Mouse (Mus musculus) cortical plate, adult 2 months (tissue): ENCODE results near the gene Lpp. TPM values are rescaled to one million over a fixed set of nuclear protein-coding genes. Genes with fewer than 3 reads are reported as not detected.

ENCODE experiments used
- H3K27ac ChIP-seq: fragments of 200-500 bp; 2 replicates; pipeline ENCODE4 v1.5.1; 2012; ENCODE audit warnings: low read length, control low read depth, inconsistent platforms; ENCODE audit not compliant: insufficient read depth
- H3K4me1 ChIP-seq: fragments of 200-500 bp; 2 replicates; pipeline ENCODE4 v1.6.1; 2011; ENCODE audit warnings: low read length; ENCODE audit not compliant: control insufficient read depth, insufficient read depth
- H3K4me3 ChIP-seq: fragments of 200-500 bp; 2 replicates; pipeline ENCODE4 v1.5.1; 2011; ENCODE audit warnings: mild to moderate bottlenecking, low read length, control low read depth; ENCODE audit not compliant: insufficient read depth
- CTCF ChIP-seq: fragments of 200-500 bp; IDR thresholded peaks from 2 replicates; pipeline ENCODE4 v1.5.1; 2011; ENCODE audit warnings: mild to moderate bottlenecking, control low read depth, low read length; ENCODE audit not compliant: insufficient read depth; ENCODE audit errors: extremely low read depth
- POLR2A ChIP-seq: fragments of 200-500 bp; IDR thresholded peaks from 2 replicates; pipeline ENCODE4 v1.6.1; 2011; ENCODE audit warnings: mild to moderate bottlenecking, low read length, control low read depth; ENCODE audit not compliant: insufficient read depth; ENCODE audit errors: extremely low read depth
- polyA plus RNA-seq: library from polyadenylated mRNA; depleted of rRNA; stranded (reverse); fragments of >200 nt; gene quantifications from 2 replicates; pipeline ENCODE4 v1.2.3, GENCODE M21; 2012

Gene Lpp
- polyA plus RNA-seq, 1 experiment: 2.5 TPM

- Histone ChIP-seq H3K4me3 (no peak overlapping the region), H3K4me1 (no peaks in the 10 kb centered on the region), H3K27ac (no peak overlapping the region)
- TF ChIP-seq POLR2A (no peak), CTCF (no peak)
These were observed 5.6 kb downstream of the Lpp start for GRCm38 (mm10) chr16:24398893-24399292.

- Histone ChIP-seq H3K4me1 (no peaks in the 10 kb centered on the region), H3K4me3 (no peak overlapping the region), H3K27ac (no peak overlapping the region)
- TF ChIP-seq POLR2A (no peak), CTCF (no peak)
These were observed 6.2 kb downstream of the Lpp start for GRCm38 (mm10) chr16:24399524-24399923.

GRCm38 (mm10) chr16:24400776-24401175 lies 7.5 kb downstream of the Lpp start:
- H3K4me3 ChIP-seq: no peak overlapping the region
- H3K27ac ChIP-seq: no peak overlapping the region
- H3K4me1 ChIP-seq: no peaks in the 10 kb centered on the region
- no peak for TF ChIP-seq POLR2A
- no peak for TF ChIP-seq CTCF

- Histone ChIP-seq H3K4me1 (no peaks in the 10 kb centered on the region), H3K4me3 (no peak overlapping the region), H3K27ac (no peak overlapping the region)
- TF ChIP-seq POLR2A (no peak), CTCF (no peak)
These were observed 9.5 kb downstream of the Lpp start for GRCm38 (mm10) chr16:24402801-24403200.

- TF ChIP-seq CTCF (no peak), POLR2A (no peak)
- no peak overlapping the region for H3K27ac ChIP-seq
- H3K4me1 ChIP-seq: no peaks in the 10 kb centered on the region
- H3K4me3 ChIP-seq: no peak overlapping the region
These were observed 10.6 kb downstream of the Lpp start for GRCm38 (mm10) chr16:24403733-24404380.

- no peak overlapping the region for H3K27ac ChIP-seq
- no peaks in the 10 kb centered on the region for H3K4me1 ChIP-seq
- TF ChIP-seq CTCF (no peak), POLR2A (no peak)
- H3K4me3 ChIP-seq: no peak overlapping the region
These were observed 13.2 kb downstream of the Lpp start for GRCm38 (mm10) chr16:24406521-24406920.

GRCm38 (mm10) chr16:24411281-24411680 lies 18.0 kb downstream of the Lpp start:
- no peak overlapping the region for H3K27ac ChIP-seq
- no peak overlapping the region for H3K4me3 ChIP-seq
- TF ChIP-seq CTCF (no peak), POLR2A (no peak)

GRCm38 (mm10) chr16:24412193-24412592 lies 18.9 kb downstream of the Lpp start:
- no peak overlapping the region for H3K27ac ChIP-seq
- H3K4me1 ChIP-seq: no peaks in the 10 kb centered on the region
- H3K4me3 ChIP-seq: no peak overlapping the region
- no peak for TF ChIP-seq CTCF
- TF ChIP-seq POLR2A: no peak

More at GRCm38 (mm10) chr16:24411281-24411680, 18.0 kb downstream of the Lpp start:
- no peaks in the 10 kb centered on the region for H3K4me1 ChIP-seq

- TF ChIP-seq POLR2A (no peak), CTCF (no peak)
- no peaks in the 10 kb centered on the region for H3K4me1 ChIP-seq
- H3K4me3 ChIP-seq: no peak overlapping the region
- H3K27ac ChIP-seq: no peak overlapping the region
These were observed 19.8 kb downstream of the Lpp start for GRCm38 (mm10) chr16:24413059-24413458.

GRCm38 (mm10) chr16:24418022-24418421 lies 24.7 kb downstream of the Lpp start:
- Histone ChIP-seq H3K4me3 (no peak overlapping the region), H3K27ac (no peak overlapping the region), H3K4me1 (no peaks in the 10 kb centered on the region)
- TF ChIP-seq POLR2A (no peak), CTCF (no peak)

- no peak overlapping the region for H3K4me3 ChIP-seq
- no peak for TF ChIP-seq CTCF
- no peak for TF ChIP-seq POLR2A
- H3K27ac ChIP-seq: no peak overlapping the region
- H3K4me1 ChIP-seq: no peaks in the 10 kb centered on the region
These were observed 27.4 kb downstream of the Lpp start for GRCm38 (mm10) chr16:24420603-24421120.
